Mouse (Mus musculus) ES-Bruce4 (cell line): Measurements from ENCODE around the gene C330007P06Rik.

Experiments
- CTCF ChIP-seq: IDR thresholded peaks from one replicate; pipeline ENCODE4 v1.8.1; 2011; ENCODE audit warnings: low read depth, low read length
- EP300 ChIP-seq: IDR thresholded peaks from 2 replicates; pipeline ENCODE4 v1.6.1; 2011; ENCODE audit warnings: low read depth, low read length; ENCODE audit not compliant: insufficient read depth
- POLR2A ChIP-seq: IDR thresholded peaks from one replicate; pipeline ENCODE4 v1.8.1; 2011; ENCODE audit warnings: low read length; ENCODE audit not compliant: insufficient read depth

DNA sequence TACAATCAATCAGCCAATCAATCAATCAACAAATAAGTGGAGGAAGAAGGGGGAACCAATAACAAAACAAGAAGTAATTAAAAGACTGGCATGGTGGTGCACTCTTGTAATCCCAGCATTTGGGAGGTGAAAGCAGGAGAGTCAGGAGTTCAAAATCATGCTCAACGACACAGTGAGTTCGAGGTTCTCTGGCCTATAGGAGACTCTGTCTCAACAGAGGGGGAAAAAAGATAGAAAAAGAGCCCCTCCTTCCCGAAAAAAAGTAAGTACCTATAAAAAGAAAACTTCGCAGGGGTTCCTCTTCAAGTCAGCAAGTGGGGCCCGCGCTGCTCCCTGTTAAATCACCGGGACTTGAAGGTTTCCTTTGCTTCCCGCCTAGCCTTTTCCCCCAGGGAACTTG lies at the start of gene C330007P06Rik, which contains the start of gene Ube2a:
- no peak for TF ChIP-seq EP300
- no peak for TF ChIP-seq POLR2A
- TF ChIP-seq CTCF = no peak
